Mouse (Mus musculus) myocyte (in vitro differentiated cells): ENCODE data around the gene Klhdc3. TPM values are rescaled to one million over a fixed set of nuclear protein-coding genes. Genes with fewer than 3 reads are reported as not detected.

Experiments used
- H3K27me3 ChIP-seq: one replicate; pipeline ENCODE4 v1.6.1; 2011; ENCODE audit not compliant: control insufficient read depth, insufficient read depth, insufficient read length
- H3K36me3 ChIP-seq: one replicate; pipeline ENCODE4 v1.6.1; 2011; ENCODE audit not compliant: control insufficient read depth, insufficient read depth
- H3K4me2 ChIP-seq: one replicate; pipeline ENCODE4 v1.6.1; 2011; ENCODE audit warnings: low read depth, control low read depth
- H3K4me3 ChIP-seq: one replicate; pipeline ENCODE4 v1.5.1; 2011; ENCODE audit warnings: mild to moderate bottlenecking, control low read depth, moderate library complexity
- H3K79me2 ChIP-seq: one replicate; pipeline ENCODE4 v1.6.1; 2011; ENCODE audit not compliant: control insufficient read depth, insufficient read depth
- H3ac ChIP-seq: one replicate; pipeline ENCODE4 v1.6.1; 2011; ENCODE audit not compliant: control insufficient read depth, insufficient read length
- CEBPB ChIP-seq: IDR thresholded peaks from 2 replicates; pipeline ENCODE4 v1.6.1; 2011; ENCODE audit warnings: mild to moderate bottlenecking, moderate library complexity; ENCODE audit not compliant: poor library complexity, insufficient read depth, severe bottlenecking
- E2F4 ChIP-seq: IDR thresholded peaks from one replicate; pipeline ENCODE4 v1.6.1; 2011; ENCODE audit warnings: mild to moderate bottlenecking, control low read depth, moderate library complexity; ENCODE audit not compliant: insufficient read depth
- MAX ChIP-seq: IDR thresholded peaks from one replicate; pipeline ENCODE4 v1.6.1; 2011; ENCODE audit warnings: low read depth, mild to moderate bottlenecking, control low read depth
- MYOD1 ChIP-seq, 3 experiments: IDR thresholded peaks; one replicate each; pipeline ENCODE4 v1.6.1; 2011; ENCODE audit warnings: control low read depth in 2 of 3, low read depth in 2 of 3, mild to moderate bottlenecking in 2 of 3, moderate library complexity in 1 of 3; ENCODE audit not compliant: insufficient read length in 2 of 3, control insufficient read depth in 1 of 3
- MYOG ChIP-seq, 3 experiments: IDR thresholded peaks; one replicate each; pipeline ENCODE4 v1.6.1; 2011; ENCODE audit warnings: control low read depth in 2 of 3, low read depth in 2 of 3, mild to moderate bottlenecking in 2 of 3; ENCODE audit not compliant: insufficient read length in 2 of 3, control insufficient read depth in 1 of 3, insufficient read depth in 1 of 3
- POLR2A ChIP-seq: IDR thresholded peaks from one replicate; pipeline ENCODE4 v1.6.1; 2011; ENCODE audit warnings: low read depth, mild to moderate bottlenecking, control low read depth, moderate library complexity; ENCODE audit not compliant: insufficient read length
- POLR2AphosphoS2 ChIP-seq: IDR thresholded peaks from one replicate; pipeline ENCODE4 v1.6.1; 2011; ENCODE audit warnings: low read depth, control low read depth; ENCODE audit not compliant: insufficient read length
- REST ChIP-seq: IDR thresholded peaks from one replicate; pipeline ENCODE4 v1.6.1; 2011; ENCODE audit warnings: mild to moderate bottlenecking, control low read depth, moderate library complexity; ENCODE audit not compliant: insufficient read depth, insufficient read length
- SRF ChIP-seq: IDR thresholded peaks from one replicate; pipeline ENCODE4 v1.6.1; 2011; ENCODE audit warnings: low read depth; ENCODE audit not compliant: control insufficient read depth, insufficient read length
- TCF12 ChIP-seq: IDR thresholded peaks from one replicate; pipeline ENCODE4 v1.6.1; 2011; ENCODE audit warnings: mild to moderate bottlenecking, control low read depth; ENCODE audit not compliant: poor library complexity, insufficient read depth, severe bottlenecking
- TCF3 ChIP-seq: IDR thresholded peaks from one replicate; pipeline ENCODE4 v1.6.1; 2011; ENCODE audit warnings: low read depth, control low read depth; ENCODE audit not compliant: insufficient read length
- USF1 ChIP-seq: IDR thresholded peaks from one replicate; pipeline ENCODE4 v1.6.1; 2011; ENCODE audit warnings: low read depth, mild to moderate bottlenecking, control low read depth, moderate library complexity
- polyA plus RNA-seq: library from polyadenylated mRNA; unstranded; fragments of >200 nt; fragmentation: generic; extraction: Trizol; gene quantifications from one replicate; pipeline ENCODE4 v1.2.1, GENCODE M21; 2012; ENCODE audit warnings: missing spikeins

The Klhdc3 gene
- polyA plus RNA-seq, 1 experiment, result 128 TPM

- H3K79me2 ChIP-seq, result peaks cover 37% of the 10 kb centered on the region
These were observed 6.0 kb downstream of the Klhdc3 start for GRCm38 (mm10) chr17:46674530-46675283.

GRCm38 (mm10) chr17:46673850-46674529 lies 6.7 kb downstream of the Klhdc3 start, which contains the start of gene Rrp36:
TSS of gene Rrp36 (minus strand) at chr17:46674352.
- Histone ChIP-seq H3ac (peak within 1 kb of the TSS; percentile 54), H3K79me2 (peaks cover 30% of the 10 kb centered on the region), H3K4me3 (peak within 1 kb of the TSS; percentile 61), H3K4me2 (peak within 1 kb of the TSS; percentile 92), H3K27me3 (no peaks in the 10 kb centered on the region), H3K36me3 (peaks cover 16% of the 10 kb centered on the region)
- no peak for TF ChIP-seq CEBPB
- TF ChIP-seq POLR2A, result peak; percentile 78
- TF ChIP-seq SRF, result peak; percentile 27
- TF ChIP-seq POLR2AphosphoS2, result peak; percentile 100

More at GRCm38 (mm10) chr17:46674530-46675283, 6.0 kb downstream of the Klhdc3 start:
- no peaks in the 10 kb centered on the region for H3K27me3 ChIP-seq
- H3K4me3 ChIP-seq, result peak overlapping the region; percentile 61
- TF ChIP-seq CEBPB (no peak), MYOG (IDR thresholded peaks at IDR 0.05; ENCODE audit: control insufficient read depth in 1 of 3, insufficient read depth in 1 of 3, insufficient read length in 2 of 3, low read depth in 2 of 3) (peak in 1 of 3 experiments; percentile 9), MYOD1 (IDR thresholded peaks at IDR 0.05; ENCODE audit: control insufficient read depth in 1 of 3, insufficient read length in 2 of 3, low read depth in 2 of 3) (no peak)
- peaks cover 16% of the 10 kb centered on the region for H3K36me3 ChIP-seq
- peak overlapping the region; percentile 92 for H3K4me2 ChIP-seq
- peak overlapping the region; percentile 54 for H3ac ChIP-seq

- Histone ChIP-seq H3K4me3 (no peak overlapping the region), H3K4me2 (no peak overlapping the region), H3ac (no peak overlapping the region), H3K79me2 (peaks cover 24% of the 10 kb centered on the region), H3K27me3 (no peaks in the 10 kb centered on the region), H3K36me3 (peaks cover 3% of the 10 kb centered on the region)
- TF ChIP-seq REST (no peak), MYOG (IDR thresholded peaks at IDR 0.05; ENCODE audit: control insufficient read depth in 1 of 3, insufficient read depth in 1 of 3, insufficient read length in 2 of 3, low read depth in 2 of 3) (no peak), E2F4 (no peak), TCF3 (no peak), CEBPB (no peak), POLR2AphosphoS2 (no peak), USF1 (no peak), TCF12 (no peak), SRF (no peak), POLR2A (no peak), MYOD1 (IDR thresholded peaks at IDR 0.05; ENCODE audit: control insufficient read depth in 1 of 3, insufficient read length in 2 of 3, low read depth in 2 of 3) (no peak)
These were observed 10.8 kb downstream of the Klhdc3 start for GRCm38 (mm10) chr17:46669911-46670310.

- Histone ChIP-seq H3K4me3 (no peak overlapping the region), H3K4me2 (no peak overlapping the region), H3K36me3 (peaks cover 3% of the 10 kb centered on the region), H3K79me2 (peaks cover 12% of the 10 kb centered on the region), H3K27me3 (no peaks in the 10 kb centered on the region), H3ac (no peak overlapping the region)
- TF ChIP-seq CEBPB (no peak), MAX (no peak), MYOG (IDR thresholded peaks at IDR 0.05; ENCODE audit: control insufficient read depth in 1 of 3, insufficient read depth in 1 of 3, insufficient read length in 2 of 3, low read depth in 2 of 3) (no peak), TCF3 (no peak), TCF12 (no peak), USF1 (no peak), SRF (no peak), REST (no peak)
These were observed 13.0 kb downstream of the Klhdc3 start for GRCm38 (mm10) chr17:46667712-46668111.

- Histone ChIP-seq H3K4me2 (no peak overlapping the region), H3K4me3 (no peak overlapping the region), H3K27me3 (no peaks in the 10 kb centered on the region), H3ac (no peak overlapping the region), H3K36me3 (peaks cover 4% of the 10 kb centered on the region), H3K79me2 (no peaks in the 10 kb centered on the region)
- TF ChIP-seq REST (no peak), MYOG (IDR thresholded peaks at IDR 0.05; ENCODE audit: control insufficient read depth in 1 of 3, insufficient read depth in 1 of 3, insufficient read length in 2 of 3, low read depth in 2 of 3) (no peak), POLR2A (no peak), MAX (no peak), TCF3 (no peak), POLR2AphosphoS2 (no peak), SRF (no peak), MYOD1 (IDR thresholded peaks at IDR 0.05; ENCODE audit: control insufficient read depth in 1 of 3, insufficient read length in 2 of 3, low read depth in 2 of 3) (no peak), CEBPB (no peak), USF1 (no peak), E2F4 (no peak), TCF12 (no peak)
These were observed 18.0 kb downstream of the Klhdc3 start for GRCm38 (mm10) chr17:46662730-46663129.
